Mouse (Mus musculus) thymus, adult 2 months (tissue): ENCODE data around the gene Irf2bp2.

ENCODE experiments used
- CTCF ChIP-seq: fragments of 200-500 bp; IDR thresholded peaks from 2 replicates; pipeline ENCODE4 v1.5.1; 2012; ENCODE audit warnings: mild to moderate bottlenecking, control low read depth, low read length, moderate library complexity, borderline replicate concordance; ENCODE audit not compliant: control insufficient read depth, poor library complexity, insufficient read depth; ENCODE audit errors: extremely low read depth
- POLR2A ChIP-seq: fragments of 200-500 bp; IDR thresholded peaks from 2 replicates; pipeline ENCODE4 v1.6.1; 2012; ENCODE audit warnings: mild to moderate bottlenecking, low read length, control low read depth, moderate library complexity; ENCODE audit not compliant: control insufficient read depth, poor library complexity, insufficient read depth; ENCODE audit errors: extremely low read depth

DNA sequence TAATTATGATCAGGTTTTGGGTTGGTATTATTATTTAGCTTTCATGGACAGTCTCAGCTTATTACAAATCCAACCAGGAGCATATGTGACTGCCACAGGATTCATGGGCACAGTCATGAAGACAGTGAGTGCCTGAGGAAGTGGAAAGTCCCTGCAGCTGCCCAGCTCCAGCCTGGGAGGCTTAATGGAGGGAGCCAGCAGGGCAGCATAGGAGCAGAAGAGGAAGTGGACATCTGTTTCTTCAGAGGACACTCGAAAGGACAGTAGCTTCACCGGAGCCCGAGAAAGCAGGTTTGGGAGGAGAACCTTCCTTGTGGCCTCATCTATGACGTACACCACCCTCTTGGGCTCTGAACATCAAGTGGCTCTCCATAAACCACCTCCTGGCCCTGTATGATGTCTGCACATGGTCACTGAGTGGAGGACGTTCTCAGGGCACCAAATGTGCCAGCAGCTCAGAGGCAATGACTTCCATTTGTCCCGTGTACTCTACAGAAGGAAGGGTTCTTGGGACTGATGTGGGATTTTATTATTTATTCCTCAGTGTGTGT lies 28.5 kb downstream of the Irf2bp2 start:
- TF ChIP-seq POLR2A, result no peak
- TF ChIP-seq CTCF, result no peak
